Mouse (Mus musculus): ENCODE measurements around the gene Il1rn. TPM values are rescaled to one million over a fixed set of nuclear protein-coding genes. Genes with fewer than 3 reads are reported as not detected.

Gene Il1rn
- total RNA-seq, 1 experiment from 2014 or later: 5.8 TPM

- ATAC-seq (replicated peaks; ENCODE audit: insufficient number of reproducible peaks, low FRiP score, low TSS enrichment, poor library complexity, severe bottlenecking): peak; percentile 55
Measured at GRCm38 (mm10) chr2:24367030-24367894, 30.6 kb downstream of the Il1rn start, which contains the start of gene Psd4. Gene Psd4, plus strand, starts transcription at chr2:24367580.

GRCm38 (mm10) chr2:24367895-24368261, 31.2 kb downstream of the Il1rn start:
- ATAC-seq (replicated peaks; ENCODE audit: insufficient number of reproducible peaks, low FRiP score, low TSS enrichment, poor library complexity, severe bottlenecking): no peak

- ATAC-seq (replicated peaks; ENCODE audit: insufficient number of reproducible peaks, low FRiP score, low TSS enrichment, poor library complexity, severe bottlenecking): no peak
Measured at GRCm38 (mm10) chr2:24378747-24379450, 42.2 kb downstream of the Il1rn start.

- no peak for ATAC-seq (replicated peaks; ENCODE audit: insufficient number of reproducible peaks, low FRiP score, low TSS enrichment, poor library complexity, severe bottlenecking)
Measured at GRCm38 (mm10) chr2:24382456-24383230, 46.0 kb downstream of the Il1rn start.

- ATAC-seq (replicated peaks; ENCODE audit: insufficient number of reproducible peaks, low FRiP score, low TSS enrichment, poor library complexity, severe bottlenecking): no peak
Measured at GRCm38 (mm10) chr2:24383636-24384035, 47.0 kb downstream of the Il1rn start.

DNA sequence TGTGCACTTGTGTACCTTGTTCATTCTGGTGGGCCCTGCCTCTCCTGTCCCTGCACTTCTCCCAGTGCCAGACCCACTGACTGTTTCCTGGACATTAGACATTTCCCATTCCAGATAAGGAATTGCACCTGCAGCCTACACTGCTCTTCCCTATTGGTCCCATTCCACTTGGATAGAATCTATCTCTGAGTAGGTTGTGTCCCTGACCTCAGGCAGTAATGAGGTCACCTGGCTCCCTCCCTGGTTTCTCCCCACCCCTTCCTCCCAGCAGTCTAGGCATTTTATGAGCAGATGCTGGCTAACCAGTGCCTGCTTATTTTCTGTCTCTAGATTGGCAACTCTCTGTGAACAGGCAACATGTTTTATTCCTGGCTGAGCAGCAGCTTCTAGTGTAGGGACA, 47.7 kb downstream of the Il1rn start:
- ATAC-seq (replicated peaks; ENCODE audit: insufficient number of reproducible peaks, low FRiP score, low TSS enrichment, poor library complexity, severe bottlenecking): no peak

GRCm38 (mm10) chr2:24385111-24385961, 48.7 kb downstream of the Il1rn start:
- ATAC-seq (replicated peaks; ENCODE audit: insufficient number of reproducible peaks, low FRiP score, low TSS enrichment, poor library complexity, severe bottlenecking): peak; percentile 48

DNA sequence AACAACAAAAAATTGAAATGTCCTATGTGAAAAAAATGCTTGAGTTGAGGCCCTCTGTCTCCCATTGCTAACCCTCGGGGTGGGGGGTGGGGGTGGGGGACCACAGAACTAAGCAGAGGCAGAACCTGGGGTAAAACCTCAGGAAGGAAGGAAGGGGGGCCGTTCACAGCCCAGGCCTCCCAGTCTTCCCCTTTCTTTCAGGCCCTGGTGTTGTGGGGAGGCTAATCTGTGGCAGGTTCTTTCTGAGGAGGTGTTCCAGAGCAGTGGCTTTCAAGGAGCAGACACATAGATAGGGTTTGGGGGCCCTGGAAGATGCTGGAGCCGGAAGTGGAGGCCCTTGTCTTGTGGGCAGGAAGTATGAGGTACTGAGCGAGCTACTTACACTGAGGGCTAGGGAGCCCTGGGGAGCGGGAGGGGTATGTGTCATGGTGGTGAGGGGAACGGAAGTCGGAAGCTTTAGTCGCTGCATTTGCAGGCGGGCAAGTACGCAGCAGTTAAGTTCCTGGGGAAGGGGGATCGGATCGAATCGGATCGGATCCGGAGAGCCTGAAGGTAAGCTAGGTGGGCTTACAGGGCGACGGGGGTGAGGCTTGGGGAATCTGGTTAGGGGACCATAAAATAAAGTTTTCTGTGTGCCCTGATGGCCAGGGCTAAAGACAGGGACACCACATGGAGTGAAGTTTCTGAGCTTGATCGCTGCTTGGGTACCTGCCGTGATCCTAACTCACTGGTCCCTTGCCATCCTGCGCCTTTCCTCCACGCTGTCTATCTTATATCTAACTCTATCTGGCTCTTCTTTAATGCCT, 49.7 kb downstream of the Il1rn start:
- ATAC-seq (replicated peaks; ENCODE audit: insufficient number of reproducible peaks, low FRiP score, low TSS enrichment, poor library complexity, severe bottlenecking): peak; percentile 67

DNA sequence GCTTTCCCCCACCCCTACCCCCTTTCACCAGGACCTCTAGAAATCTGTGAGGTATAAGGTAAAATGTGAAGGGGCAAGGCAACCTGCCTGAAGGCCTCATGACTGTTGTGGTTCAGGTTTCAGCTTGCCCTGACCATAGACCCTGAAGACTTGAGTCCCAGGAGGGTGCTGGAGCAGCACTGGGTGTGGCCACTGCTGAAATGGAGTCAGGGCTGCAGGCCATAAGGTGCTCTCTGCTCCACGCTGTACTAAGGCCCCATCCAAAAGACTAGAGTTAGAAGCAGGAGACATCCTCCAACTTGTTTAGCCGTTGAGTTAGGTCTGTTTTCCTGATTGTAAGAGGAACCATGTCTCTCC, 50.3 kb downstream of the Il1rn start:
- no peak for ATAC-seq (replicated peaks; ENCODE audit: insufficient number of reproducible peaks, low FRiP score, low TSS enrichment, poor library complexity, severe bottlenecking)

- ATAC-seq (replicated peaks; ENCODE audit: insufficient number of reproducible peaks, low FRiP score, low TSS enrichment, poor library complexity, severe bottlenecking): no peak
Measured at GRCm38 (mm10) chr2:24387361-24388283, 51.0 kb downstream of the Il1rn start.

- no peak for ATAC-seq (replicated peaks; ENCODE audit: insufficient number of reproducible peaks, low FRiP score, low TSS enrichment, poor library complexity, severe bottlenecking)
Measured at GRCm38 (mm10) chr2:24393251-24393650, 56.6 kb downstream of the Il1rn start.

GRCm38 (mm10) chr2:24397115-24397514, 60.5 kb downstream of the Il1rn start:
- no peak for ATAC-seq (replicated peaks; ENCODE audit: insufficient number of reproducible peaks, low FRiP score, low TSS enrichment, poor library complexity, severe bottlenecking)

- ATAC-seq (replicated peaks; ENCODE audit: insufficient number of reproducible peaks, low FRiP score, low TSS enrichment, poor library complexity, severe bottlenecking): no peak
Measured at GRCm38 (mm10) chr2:24400711-24401110, 64.1 kb downstream of the Il1rn start.
